Mouse (Mus musculus) lung, postnatal 4 days (tissue): Measurements from ENCODE around the gene Gm4141.
"Not testable (repeated sequence)": the region's sequence is repeated elsewhere in the genome, so short reads cannot be mapped to it uniquely, and the experiment has no call there.

Experiments used
- DNase-seq, 2 experiments: peaks; one replicate each; pipeline ENCODE4 v3.0.0; 2021

Gene Gm4141

DNA sequence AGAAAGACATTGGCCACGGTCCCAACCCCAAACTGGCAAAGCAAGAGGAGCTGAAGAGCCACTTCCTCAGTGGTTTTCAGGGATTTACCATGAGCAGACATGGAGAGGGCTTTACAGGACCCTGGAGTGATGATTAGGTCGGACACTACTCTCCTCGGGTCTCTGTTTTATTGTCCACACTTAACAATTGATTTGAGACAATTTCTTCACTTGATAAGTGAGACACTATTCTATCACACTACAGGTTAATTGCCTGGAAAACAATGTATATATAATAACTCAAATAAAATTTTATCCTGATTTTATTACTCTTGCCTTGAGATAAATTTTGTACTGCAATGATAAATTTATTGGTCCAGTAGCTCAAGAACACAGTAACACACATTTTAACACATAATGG lies at the start of gene Gm4141:
TSS of gene Gm4141 (minus strand) at position 101 of the 400 bp plus-strand sequence.
- DNase-seq, result not testable (repeated sequence)

DNA sequence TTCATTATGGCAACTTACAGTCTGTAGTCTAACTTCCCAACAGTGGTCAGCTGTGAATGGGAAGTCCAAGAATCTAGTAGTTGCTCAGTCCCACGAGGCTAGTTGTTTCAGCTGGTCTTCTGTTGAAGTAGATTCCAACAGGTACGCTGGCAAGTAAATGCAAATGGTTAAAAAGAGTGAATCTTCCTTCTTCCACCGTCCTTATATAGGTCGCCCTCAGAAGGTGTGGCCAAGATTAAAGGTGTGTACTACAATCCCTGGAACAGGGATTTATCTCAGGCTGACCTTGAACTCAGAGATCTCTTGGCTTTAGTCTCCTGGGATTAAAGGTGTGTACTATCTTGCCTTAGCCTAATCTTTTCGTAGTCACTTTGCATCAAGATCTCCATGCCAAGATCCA lies 22.9 kb upstream of the Gm4141 start, which contains the start of gene Gm4513:
TSS of gene Gm4513 (minus strand) at position 101 of the 400 bp plus-strand sequence.
- DNase-seq, result not testable (repeated sequence)

DNA sequence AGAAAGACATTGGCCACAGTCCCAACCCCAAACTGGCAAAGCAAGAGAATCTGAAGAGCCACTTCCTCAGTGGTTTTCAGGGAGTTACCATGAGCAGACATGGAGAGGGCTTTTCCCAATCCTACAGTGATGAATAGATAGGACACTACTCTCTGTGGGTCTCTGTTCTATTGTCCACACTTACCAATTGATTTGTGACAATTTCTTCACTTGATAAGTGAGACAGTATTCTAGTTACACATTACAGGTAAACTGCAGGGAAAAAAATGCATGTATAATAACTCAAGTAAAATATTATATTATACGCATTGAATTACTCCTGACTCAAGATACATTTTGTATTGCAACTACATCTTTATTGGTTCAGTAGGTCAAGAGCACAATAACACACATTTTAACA lies 30.4 kb downstream of the Gm4141 start, which contains the start of gene Gm5726:
TSS of gene Gm5726 (minus strand) at position 101 of the 400 bp plus-strand sequence.
- not testable (repeated sequence) for DNase-seq

DNA sequence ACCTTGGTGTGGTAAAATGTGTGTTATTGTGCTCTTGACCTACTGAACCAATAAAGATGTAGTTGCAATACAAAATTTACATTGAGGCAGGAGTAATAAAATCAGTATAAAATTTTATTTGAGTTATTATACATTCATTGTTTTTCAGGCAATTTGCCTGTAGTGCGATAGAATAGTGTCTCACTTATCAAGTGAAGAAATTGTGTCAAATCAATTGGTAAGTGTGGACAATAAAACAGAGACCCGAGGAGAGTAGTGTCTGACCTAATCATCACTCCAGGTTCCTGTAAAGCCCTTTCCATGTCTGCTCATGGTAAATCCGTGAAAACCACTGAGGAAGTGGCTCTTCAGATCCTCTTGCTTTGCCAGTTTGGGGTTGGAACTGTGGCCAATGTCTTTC lies 42.5 kb downstream of the Gm4141 start, which contains the start of gene Vmn1r104:
TSS of gene Vmn1r104 (plus strand) at position 301 of the 400 bp plus-strand sequence.
- DNase-seq, result not testable (repeated sequence)
